Mouse (Mus musculus): ENCODE measurements around the gene Gm11627. TPM values are rescaled to one million over a fixed set of nuclear protein-coding genes. Genes with fewer than 3 reads are reported as not detected.

Gm11627 gene
- polyA plus RNA-seq, 1 experiment from 2014 or later: 16.1 TPM

Other genes starting within 250 kb of the Gm11627 start
- gene Slc4a1, start 213.3 kb downstream of the Gm11627 start, polyA plus RNA-seq (2015; fragmentation: Nextera tagmentation; extraction: Ambion mirVana): 10.1 and 14.0 TPM in 2 replicates
- gene Rundc3a, start 186.1 kb downstream of the Gm11627 start, polyA plus RNA-seq (2015; fragmentation: Nextera tagmentation; extraction: Ambion mirVana): 1.6 and 2.0 TPM in 2 replicates
- gene Slc25a39, start 171.5 kb downstream of the Gm11627 start, polyA plus RNA-seq (2015; fragmentation: Nextera tagmentation; extraction: Ambion mirVana): 240 and 247 TPM in 2 replicates
- gene Grn, start 149.1 kb downstream of the Gm11627 start, polyA plus RNA-seq (2015; fragmentation: Nextera tagmentation; extraction: Ambion mirVana): 168 and 174 TPM in 2 replicates
- 4.7 and 6.9 TPM in 2 replicates for gene Fam171a2, start 131.8 kb downstream of the Gm11627 start, polyA plus RNA-seq (2015; fragmentation: Nextera tagmentation; extraction: Ambion mirVana)
- gene Itga2b, start 109.3 kb downstream of the Gm11627 start, polyA plus RNA-seq (2015; fragmentation: Nextera tagmentation; extraction: Ambion mirVana): 8.9 and 9.3 TPM in 2 replicates
- 44.6 and 49.7 TPM in 2 replicates for gene Gpatch8, start 23.1 kb downstream of the Gm11627 start, polyA plus RNA-seq (2015; fragmentation: Nextera tagmentation; extraction: Ambion mirVana)
- gene Fzd2, start 24.9 kb upstream of the Gm11627 start, polyA plus RNA-seq (2015; fragmentation: Nextera tagmentation; extraction: Ambion mirVana): 35.9 and 38.1 TPM in 2 replicates
- gene Meioc, start 84.3 kb upstream of the Gm11627 start, polyA plus RNA-seq (2015; fragmentation: Nextera tagmentation; extraction: Ambion mirVana): 0.20 and 0.24 TPM in 2 replicates
- 47.6 and 49.0 TPM in 2 replicates for gene Ccdc43, start 118.3 kb upstream of the Gm11627 start, polyA plus RNA-seq (2015; fragmentation: Nextera tagmentation; extraction: Ambion mirVana)
- 6.1 and 6.3 TPM in 2 replicates for gene Adam11, start 182.0 kb upstream of the Gm11627 start, polyA plus RNA-seq (2015; fragmentation: Nextera tagmentation; extraction: Ambion mirVana)
- gene Gjc1, start 240.2 kb upstream of the Gm11627 start, polyA plus RNA-seq (2015; fragmentation: Nextera tagmentation; extraction: Ambion mirVana): 71.5 and 76.5 TPM in 2 replicates

Data from lung, embryonic 15.5 days (tissue).